Mouse (Mus musculus) bone marrow macrophage, adult 2 months (primary cell): ENCODE data around the gene Timmdc1. TPM values are rescaled to one million over a fixed set of nuclear protein-coding genes. Genes with fewer than 3 reads are reported as not detected.

ENCODE experiments used
- H3K27ac ChIP-seq: 2 replicates; pipeline ENCODE4 v1.5.1; 2012; ENCODE audit warnings: low read depth, low read length; ENCODE audit not compliant: insufficient read depth
- H3K4me1 ChIP-seq: 2 replicates; pipeline ENCODE4 v1.6.1; 2012; ENCODE audit warnings: low read length; ENCODE audit not compliant: control insufficient read depth, insufficient read depth
- H3K4me3 ChIP-seq: 2 replicates; pipeline ENCODE4 v1.5.1; 2012; ENCODE audit warnings: mild to moderate bottlenecking, low read length, moderate library complexity; ENCODE audit not compliant: insufficient read depth
- CTCF ChIP-seq: IDR thresholded peaks from 2 replicates; pipeline ENCODE4 v1.5.1; 2012; ENCODE audit warnings: low read depth, mild to moderate bottlenecking, low read length, moderate library complexity
- POLR2A ChIP-seq: IDR thresholded peaks from 2 replicates; pipeline ENCODE4 v1.6.1; 2012; ENCODE audit warnings: mild to moderate bottlenecking, low read depth, low read length, borderline replicate concordance
- polyA plus RNA-seq: library from polyadenylated mRNA; stranded (reverse); fragments of >200 nt; gene quantifications from 2 replicates; pipeline ENCODE4 v1.2.4, GENCODE M21; 2012; ENCODE audit not compliant: missing spikeins, insufficient read depth, insufficient read length

Timmdc1 gene
- polyA plus RNA-seq, 1 experiment, result 11.9 TPM

DNA sequence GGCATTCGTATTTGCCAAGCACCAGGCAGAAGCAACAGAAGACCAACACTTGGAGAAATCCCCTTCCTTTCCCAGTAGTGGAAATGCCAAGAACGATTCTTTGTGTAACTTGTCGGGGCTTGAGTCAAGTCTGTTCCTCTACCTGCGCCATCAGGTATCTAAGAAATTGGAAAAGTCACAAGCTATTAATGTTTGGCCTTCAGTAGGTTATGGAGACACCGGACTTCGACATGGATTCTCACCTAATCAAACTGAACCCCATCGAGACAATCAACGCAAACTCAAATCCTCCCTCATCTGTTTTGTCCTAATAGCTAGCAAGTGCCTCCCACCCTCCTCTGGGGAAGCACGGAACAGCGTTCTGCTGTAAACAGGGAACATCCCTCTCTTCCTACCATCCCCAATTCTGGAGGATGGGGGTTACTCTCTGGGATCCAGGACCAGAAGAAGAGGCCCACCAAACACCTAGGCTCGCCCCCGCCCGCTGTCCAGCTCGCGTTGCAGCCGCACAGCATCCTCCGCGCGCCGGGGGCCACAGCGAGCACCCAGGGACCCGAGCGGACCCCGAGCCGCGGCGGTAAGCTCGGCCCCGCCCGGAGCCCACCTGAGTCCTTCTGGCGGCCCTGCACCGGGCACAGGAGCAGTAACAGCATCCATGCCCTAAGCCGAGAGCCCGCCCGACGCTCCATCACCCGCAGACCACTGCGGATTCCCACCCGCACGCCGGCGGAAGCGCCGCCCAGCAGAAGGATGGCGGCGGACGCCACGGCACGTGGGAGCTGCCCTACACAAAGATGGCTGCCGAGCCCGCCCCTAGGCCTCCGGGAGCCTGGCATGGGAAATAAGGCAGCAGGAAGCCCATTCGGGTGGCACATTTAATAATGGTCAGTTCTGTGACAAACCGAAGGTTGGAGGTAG, 27.3 kb upstream of the Timmdc1 start, which contains the start of gene Poglut1:
Gene Poglut1 (minus strand): TSS at position 780 of the 918 bp plus-strand sequence.
- no peak for TF ChIP-seq CTCF
- peaks cover 16% of the 10 kb centered on the region for H3K4me1 ChIP-seq
- no peak within 1 kb of the TSS for H3K27ac ChIP-seq
- H3K4me3 ChIP-seq, result peak within 1 kb of the TSS; percentile 80

- TF ChIP-seq POLR2A (no peak), CTCF (no peak)
- Histone ChIP-seq H3K4me1 (peaks cover 15% of the 10 kb centered on the region), H3K27ac (no peak overlapping the region), H3K4me3 (no peak overlapping the region)
Observed at GRCm38 (mm10) chr16:38548000-38548399, 25.5 kb upstream of the Timmdc1 start.

DNA sequence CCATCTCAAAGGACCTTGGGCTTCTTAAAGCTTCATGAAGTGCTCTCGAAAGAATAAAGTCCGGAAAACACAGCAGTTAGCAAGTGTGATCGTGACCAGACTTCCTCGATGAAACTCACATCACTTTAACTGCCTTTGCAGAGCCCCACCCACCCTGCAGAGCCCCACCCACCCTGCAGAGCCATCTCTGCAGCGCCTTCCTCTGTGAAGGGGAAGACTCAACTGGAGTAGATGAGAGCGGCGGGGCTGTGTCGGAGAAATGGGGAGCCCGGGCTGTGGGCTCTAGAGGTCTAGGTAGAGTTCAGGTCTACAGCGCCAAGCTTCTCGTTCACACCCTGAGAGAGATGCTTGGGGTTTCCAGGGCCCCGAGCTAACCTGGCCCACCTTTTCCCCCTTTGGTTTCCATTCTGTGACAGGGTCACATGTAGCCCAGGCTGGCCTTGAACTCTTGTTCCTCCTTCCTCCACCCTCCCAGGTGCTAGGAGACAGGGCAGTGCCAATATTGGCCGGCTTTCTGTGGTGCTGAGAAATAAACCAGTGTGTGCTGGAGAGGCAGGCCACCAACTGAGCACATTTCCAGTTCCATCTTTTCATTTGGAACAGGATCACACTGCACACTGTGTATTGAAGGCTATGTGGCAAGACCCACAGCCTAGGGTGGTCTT, 16.4 kb upstream of the Timmdc1 start:
- Histone ChIP-seq H3K27ac (no peak overlapping the region), H3K4me3 (no peak overlapping the region), H3K4me1 (0 out of 2 replicates have a peak, but pooled peaks cover 2% of the 10 kb centered on the region)
- TF ChIP-seq CTCF (no peak), POLR2A (no peak)

- TF ChIP-seq POLR2A, result no peak
- peak; percentile 94 for TF ChIP-seq CTCF
- no peaks in the 10 kb centered on the region for H3K4me1 ChIP-seq
- no peak overlapping the region for H3K27ac ChIP-seq
- H3K4me3 ChIP-seq, result no peak overlapping the region
Observed at GRCm38 (mm10) chr16:38536544-38537146, 14.2 kb upstream of the Timmdc1 start.

DNA sequence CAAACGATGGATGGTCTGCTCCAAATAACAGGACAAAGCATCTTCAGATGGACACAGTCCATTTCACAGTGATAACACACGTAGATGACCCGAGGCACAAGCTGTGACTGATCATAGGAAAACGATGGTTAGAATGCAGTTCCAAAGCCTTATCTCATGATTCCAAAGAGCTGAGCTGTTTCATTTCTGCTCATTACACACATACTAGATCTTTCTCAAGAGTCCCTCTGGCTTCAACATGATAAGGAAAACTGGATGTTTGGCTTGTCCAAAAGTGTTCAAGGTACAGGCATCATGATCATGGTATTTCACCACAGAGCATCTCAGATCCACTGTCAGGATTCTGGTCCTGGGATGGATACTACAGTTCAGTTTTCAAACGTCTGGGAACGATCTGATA, 3.8 kb upstream of the Timmdc1 start:
- TF ChIP-seq POLR2A (no peak), CTCF (no peak)
- Histone ChIP-seq H3K27ac (no peak overlapping the region), H3K4me1 (peaks cover 23% of the 10 kb centered on the region), H3K4me3 (no peak overlapping the region)

DNA sequence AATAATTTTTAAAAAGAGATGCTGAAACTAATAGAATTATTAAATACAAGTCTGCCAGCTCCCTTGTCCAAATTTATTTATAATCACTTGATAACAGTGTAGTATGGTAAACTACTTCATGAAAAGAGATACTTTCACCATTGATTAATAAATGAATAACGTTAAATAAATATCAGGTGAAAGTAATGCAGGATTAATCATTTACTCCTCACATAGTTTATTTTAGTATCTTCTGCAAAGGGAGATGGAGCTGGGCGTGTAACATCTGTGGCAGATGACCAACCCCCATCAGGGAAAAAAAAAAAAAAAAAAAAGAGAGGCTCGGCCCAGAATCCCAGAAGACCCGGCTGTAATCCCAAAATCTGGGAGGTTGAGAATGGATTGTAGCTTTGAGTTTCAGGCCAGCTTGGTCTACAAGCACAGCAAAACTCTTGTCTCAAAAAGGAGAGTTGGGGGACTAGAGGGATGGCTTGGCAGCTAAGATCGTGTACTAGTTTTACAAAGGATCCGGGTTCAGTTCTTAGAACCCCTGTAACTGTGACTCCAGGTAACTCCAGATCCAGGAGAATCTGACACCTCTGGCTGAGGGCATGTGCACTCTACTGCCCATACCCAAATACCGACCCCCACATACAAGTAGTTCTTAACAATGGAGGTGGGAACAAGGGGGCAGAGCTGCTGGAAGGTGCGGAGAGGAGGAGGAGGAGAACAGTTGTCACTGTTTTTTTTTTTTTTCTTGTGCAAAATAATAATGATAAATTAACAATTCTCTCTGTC, 1.1 kb downstream of the Timmdc1 start:
- Histone ChIP-seq H3K27ac (no peak overlapping the region), H3K4me1 (peaks cover 17% of the 10 kb centered on the region), H3K4me3 (peak overlapping the region; percentile 77)
- TF ChIP-seq POLR2A (no peak), CTCF (no peak)

GRCm38 (mm10) chr16:38519140-38519539, 3.3 kb downstream of the Timmdc1 start:
- TF ChIP-seq CTCF (no peak), POLR2A (no peak)
- Histone ChIP-seq H3K4me3 (no peak overlapping the region), H3K4me1 (peaks cover 14% of the 10 kb centered on the region), H3K27ac (no peak overlapping the region)

DNA sequence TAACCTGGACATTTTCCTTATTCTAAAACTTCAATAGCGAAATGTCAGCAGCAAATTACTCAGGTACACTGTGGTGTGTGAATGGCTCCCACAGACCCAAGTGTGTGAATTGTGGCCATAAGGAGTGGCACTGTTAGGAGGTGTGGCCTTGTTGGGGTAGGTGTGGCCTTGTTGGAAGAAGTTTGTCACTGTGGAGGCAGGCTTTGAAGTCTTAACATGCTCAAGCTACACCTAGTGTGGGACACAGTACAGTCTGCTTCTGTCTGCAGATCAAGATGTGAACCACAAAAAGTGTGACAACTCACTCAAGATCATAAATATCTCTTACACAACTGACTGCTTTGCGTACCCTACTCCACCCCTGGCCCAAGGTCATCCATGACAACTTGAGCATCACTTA, 11.6 kb downstream of the Timmdc1 start:
- no peak for TF ChIP-seq POLR2A
- no peak for TF ChIP-seq CTCF
- Histone ChIP-seq H3K4me1 (no peaks in the 10 kb centered on the region), H3K4me3 (no peak overlapping the region), H3K27ac (no peak overlapping the region)

DNA sequence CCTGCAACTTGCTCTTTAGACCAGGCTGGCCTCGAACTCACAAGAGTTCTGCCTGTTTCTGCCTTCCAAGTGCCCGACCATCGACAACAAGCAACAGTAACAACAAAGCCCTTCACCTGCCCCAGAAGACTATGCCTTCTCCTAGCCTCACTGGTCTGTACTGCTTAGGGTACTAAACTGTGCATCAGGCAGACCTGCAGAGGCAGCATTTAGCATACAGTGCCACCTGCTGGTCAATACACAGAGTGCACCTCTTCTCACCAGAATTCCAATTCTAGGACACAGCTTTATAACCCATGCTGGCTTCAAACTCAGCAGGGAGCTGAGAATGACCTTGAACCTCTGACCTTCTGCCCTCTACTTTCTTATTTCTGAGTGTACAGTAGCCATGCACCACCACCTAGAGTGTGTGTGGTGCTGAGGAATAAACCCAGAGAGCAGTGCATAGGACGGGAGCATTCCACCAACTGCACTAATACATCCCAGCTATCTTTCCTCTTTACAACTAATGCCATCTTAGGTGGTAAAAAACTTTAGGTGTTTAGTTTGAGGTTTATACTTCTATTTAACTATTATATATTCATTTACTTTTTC, 16.3 kb downstream of the Timmdc1 start:
- TF ChIP-seq CTCF (peak; percentile 71), POLR2A (no peak)
- no peak overlapping the region for H3K4me3 ChIP-seq
- H3K4me1 ChIP-seq, result no peaks in the 10 kb centered on the region
- no peak overlapping the region for H3K27ac ChIP-seq
